Mouse (Mus musculus): Measurements from ENCODE around the gene Dffa. TPM values are rescaled to one million over a fixed set of nuclear protein-coding genes. Genes with fewer than 3 reads are reported as not detected.

The Dffa gene
- 10 to 100 TPM; 21.4 to 21.7 TPM for total RNA-seq (2023)

GRCm38 (mm10) chr4:149103875-149104561, at the start of gene Dffa:
Dffa (plus strand) TSS chr4:149104146.

DNA sequence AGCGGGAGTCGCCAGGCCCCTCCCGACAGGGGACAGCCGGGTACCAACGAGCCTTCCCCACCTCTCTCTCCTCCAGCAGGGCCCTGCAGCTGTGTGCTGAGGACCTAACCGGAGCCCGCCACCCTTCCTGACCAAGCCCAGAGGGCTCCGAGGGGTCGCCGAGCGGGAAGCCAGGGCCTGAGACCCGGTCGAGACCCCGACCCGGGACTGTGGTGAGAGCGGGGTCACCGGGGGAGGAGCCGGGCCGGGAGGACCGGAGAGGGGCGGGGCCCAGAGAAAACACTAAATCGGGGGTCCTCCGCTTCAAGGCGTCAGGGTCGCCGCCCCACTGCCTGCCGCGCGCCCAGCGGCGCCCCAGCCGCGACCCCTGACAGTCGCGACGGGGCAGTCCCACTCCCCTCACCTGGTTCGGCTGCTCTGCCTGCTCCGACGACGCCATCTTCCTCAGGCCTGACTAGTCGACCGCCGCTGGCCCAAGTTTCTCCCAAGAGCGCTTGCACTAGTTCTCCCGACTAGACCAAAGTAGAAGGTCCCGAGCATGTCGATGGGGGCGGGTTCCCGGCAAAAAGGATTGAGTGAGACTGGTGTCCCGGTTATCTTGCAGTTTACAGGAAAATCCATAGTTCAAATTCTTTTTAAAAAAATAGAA, 4.5 kb upstream of the Dffa start, which contains the start of gene Pex14:
Gene Pex14, minus strand, starts transcription at position 508 of the 649 bp plus-strand sequence.

GRCm38 (mm10) chr4:149126663-149127062, 22.7 kb downstream of the Dffa start, which contains the start of gene Cort:
Cort (minus strand) TSS chr4:149126763.

GRCm38 (mm10) chr4:149136982-149137770, 33.2 kb downstream of the Dffa start, which contains the start of gene Cenps:
Cenps (minus strand) TSS chr4:149137629.

DNA sequence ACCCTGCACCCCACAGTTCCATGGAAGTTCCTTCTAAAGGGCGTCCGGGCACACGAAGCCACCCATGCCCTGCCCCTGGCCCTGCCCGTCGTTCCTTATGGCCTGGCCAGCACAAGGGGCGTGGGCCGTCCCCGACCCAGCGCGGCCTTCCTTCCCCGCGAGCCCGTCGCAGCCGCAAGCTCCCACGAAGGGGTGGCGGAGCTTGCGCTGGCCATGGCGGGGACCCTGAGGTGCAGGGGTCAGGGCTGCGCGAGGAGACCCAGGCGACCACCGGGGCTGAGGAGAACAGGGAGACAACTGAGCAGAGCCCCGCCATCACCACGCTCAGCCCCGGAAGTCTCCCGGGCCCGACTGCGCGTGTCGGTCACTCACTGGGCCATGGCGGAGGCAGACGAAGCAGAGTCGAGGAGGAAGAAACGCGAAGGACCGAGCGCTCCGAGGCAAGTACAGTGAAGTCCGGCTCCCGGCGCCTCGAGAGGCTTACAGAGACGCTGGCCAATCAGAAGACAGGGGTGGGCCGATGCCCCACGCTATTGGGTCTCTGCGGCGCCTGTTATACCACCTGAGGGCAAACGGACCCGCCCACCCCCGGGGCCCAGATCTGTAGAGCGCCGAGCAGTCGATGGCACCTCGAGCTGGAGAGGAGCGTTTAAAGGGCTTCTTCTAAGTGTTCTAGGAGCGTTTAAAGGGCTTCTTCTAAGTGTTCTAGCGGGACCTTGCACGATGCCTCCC, 62.4 kb downstream of the Dffa start, which contains the start of gene Pgd:
Gene Pgd, minus strand, starts transcription at position 557 of the 732 bp plus-strand sequence.

Other genes starting within 250 kb of the Dffa start
- gene Pex14, start 4.3 kb upstream of the Dffa start, total RNA-seq (2023), result 10 to 100 TPM; 26.4 to 27.2 TPM
- gene Cort, start 22.6 kb downstream of the Dffa start, total RNA-seq (2023), result 1 to 10 TPM in 1 of 2 experiments, not detected in 1; 1.7 TPM
- 1 to 10 TPM; 5.9 to 7.4 TPM for gene Cenps, start 33.5 kb downstream of the Dffa start, total RNA-seq (2023)
- gene Pgd, start 62.6 kb downstream of the Dffa start, total RNA-seq (2023), result 100 to 1,000 TPM; 208 to 264 TPM
- gene Kif1b, start 203.5 kb downstream of the Dffa start, total RNA-seq (2023), result 10 to 100 TPM; 35.0 to 40.4 TPM